Comparison of ENCODE assay signal across 1 mouse cellular context in the genomic region with DNA sequence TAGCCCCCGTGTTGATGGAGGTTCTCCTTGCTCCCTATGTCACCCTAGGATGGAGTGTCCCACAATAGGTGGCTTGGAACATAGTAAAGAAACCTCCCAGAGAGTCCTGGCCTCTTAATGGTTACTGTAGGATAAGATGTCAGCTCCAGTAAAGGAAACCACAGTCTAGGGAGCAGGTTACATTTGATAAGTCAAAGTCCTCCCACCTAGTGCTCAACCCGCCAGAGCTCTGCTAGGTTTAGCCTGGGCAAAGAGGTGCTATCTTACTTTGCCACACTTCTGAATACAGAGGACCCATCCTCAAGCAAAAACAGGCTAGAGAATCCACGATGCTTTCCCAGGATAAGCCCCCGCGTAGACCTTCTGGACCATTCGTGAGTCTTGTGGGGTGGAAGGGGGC.
TF ChIP-seq lines count a peak whose summit lies in the region.

No protein-coding gene starts in this region.

TF ChIP-seq in C2C12, 6 proteins besides CTCF, POLR2A, EP300 and RAD21 (continued from another document):
- TF ChIP-seq MAX (IDR thresholded peaks at IDR 0.05) (no peak), USF1 (IDR thresholded peaks at IDR 0.05; ENCODE audit: low read depth) (no peak), MYOG (IDR thresholded peaks at IDR 0.05; ENCODE audit: control insufficient read depth, extremely low read depth, insufficient read length) (no peak)
TF ChIP-seq in C2C12: peak in this region for 0.
